16 mouse cellular contexts compared by ENCODE assay signal in genomic region chr1:164959787-164960385, GRCm38 (mm10). TPM values are rescaled to one million over a fixed set of nuclear protein-coding genes. Genes with fewer than 3 reads are reported as not detected.
DNase-seq lines count a peak whose midpoint lies in the region; ATAC-seq and TF ChIP-seq lines count a peak whose summit lies in the region.
"Had no signal": no experiment of that assay in that cellular context is flagged by ENCODE, and none has a peak within 500 bp of the region (broad histone marks: within the 10 kb centered on the region; RNA-seq: fewer than 3 reads in every experiment).

No protein-coding gene starts in this region.

- H3K79me2 ChIP-seq in heart, adult 2 months (replicated peaks; ENCODE audit: control insufficient read depth, insufficient read depth, low read length): no peaks in the 10 kb centered on the region

- H3K9ac ChIP-seq in intestine, embryonic 16.5 days (ENCODE audit: low read depth, low read length): no peak overlapping the region
- no peak overlapping the region for H3K9ac ChIP-seq in intestine, embryonic 15.5 days
- no peak overlapping the region for H3K9ac ChIP-seq in midbrain, embryonic 14.5 days (replicated peaks; ENCODE audit: low read length)
- H3K9ac ChIP-seq in heart, adult 2 months (ENCODE audit: low read depth, low read length): no peak overlapping the region
- no peak overlapping the region for H3K9ac ChIP-seq in midbrain, embryonic 13.5 days (replicated peaks)
- H3K9ac ChIP-seq: forebrain, postnatal 0 days; hindbrain, embryonic 13.5 days; kidney, embryonic 15.5 days; limb, embryonic 15.5 days had no signal

- H3K36me3 ChIP-seq in intestine, embryonic 16.5 days (ENCODE audit: control insufficient read depth, insufficient read depth, low read length): no peaks in the 10 kb centered on the region
- no peaks in the 10 kb centered on the region for H3K36me3 ChIP-seq in intestine, embryonic 15.5 days
- H3K36me3 ChIP-seq in splenic B cell, adult 2 months (ENCODE audit: control insufficient read depth, insufficient read depth, low read length, poor library complexity, severe bottlenecking): no peaks in the 10 kb centered on the region
- no peaks in the 10 kb centered on the region for H3K36me3 ChIP-seq in midbrain, embryonic 14.5 days (ENCODE audit: control insufficient read depth, insufficient read depth, low read length)
- no peaks in the 10 kb centered on the region for H3K36me3 ChIP-seq in heart, adult 2 months (ENCODE audit: control insufficient read depth, insufficient read depth, low read length)
- H3K36me3 ChIP-seq in midbrain, embryonic 13.5 days: no peaks in the 10 kb centered on the region
- H3K36me3 ChIP-seq: hindbrain, embryonic 13.5 days; kidney, embryonic 15.5 days; limb, embryonic 15.5 days; midbrain, embryonic 10.5 days had no signal

- no peaks in the 10 kb centered on the region for H3K27me3 ChIP-seq in intestine, embryonic 16.5 days (replicated peaks; ENCODE audit: control insufficient read depth, insufficient read depth, low read length)
- H3K27me3 ChIP-seq in intestine, embryonic 15.5 days (replicated peaks): no peaks in the 10 kb centered on the region
- H3K27me3 ChIP-seq in splenic B cell, adult 2 months (ENCODE audit: control insufficient read depth, insufficient read depth, low read length, poor library complexity, severe bottlenecking): no peaks in the 10 kb centered on the region
- H3K27me3 ChIP-seq in midbrain, embryonic 14.5 days (ENCODE audit: control insufficient read depth, insufficient read depth, low read length): no peaks in the 10 kb centered on the region
- H3K27me3 ChIP-seq in heart, adult 2 months (ENCODE audit: control insufficient read depth, insufficient read depth, low read length): no peaks in the 10 kb centered on the region
- H3K27me3 ChIP-seq in midbrain, embryonic 13.5 days: no peaks in the 10 kb centered on the region
- H3K27me3 ChIP-seq: hindbrain, embryonic 13.5 days; kidney, embryonic 15.5 days; limb, embryonic 15.5 days had no signal

- no peak overlapping the region for H3K4me2 ChIP-seq in intestine, embryonic 16.5 days (ENCODE audit: low read depth, low read length)
- no peak overlapping the region for H3K4me2 ChIP-seq in intestine, embryonic 15.5 days (replicated peaks)
- H3K4me2 ChIP-seq in midbrain, embryonic 14.5 days (ENCODE audit: low read length): no peak overlapping the region
- H3K4me2 ChIP-seq in midbrain, embryonic 13.5 days (replicated peaks): no peak overlapping the region
- H3K4me2 ChIP-seq: hindbrain, embryonic 13.5 days; kidney, embryonic 15.5 days; limb, embryonic 15.5 days had no signal

- no peak for TF ChIP-seq POLR2A in heart, adult 2 months (IDR thresholded peaks at IDR 0.05; ENCODE audit: insufficient read depth, low read depth, low read length)

- no peak for TF ChIP-seq CTCF in heart, adult 2 months (IDR thresholded peaks at IDR 0.05)

- 48% methylated on average over 11 of the region's 11 CpGs for WGBS in intestine, embryonic 16.5 days
- WGBS in intestine, embryonic 15.5 days: 57% methylated on average over 11 of the region's 11 CpGs
- 26% methylated on average over 11 of the region's 11 CpGs for WGBS in midbrain, embryonic 14.5 days
- WGBS in heart, adult 2 months: 52% methylated on average over 11 of the region's 11 CpGs
- 31% methylated on average over 11 of the region's 11 CpGs for WGBS in midbrain, embryonic 13.5 days

- H3K9me3 ChIP-seq in intestine, embryonic 16.5 days (ENCODE audit: control insufficient read depth, low read length): no peaks in the 10 kb centered on the region
- H3K9me3 ChIP-seq in intestine, embryonic 15.5 days: no peaks in the 10 kb centered on the region
- no peaks in the 10 kb centered on the region for H3K9me3 ChIP-seq in midbrain, embryonic 14.5 days (ENCODE audit: control insufficient read depth, low read length)
- no peaks in the 10 kb centered on the region for H3K9me3 ChIP-seq in midbrain, embryonic 13.5 days
- H3K9me3 ChIP-seq: hindbrain, embryonic 13.5 days; kidney, embryonic 15.5 days; limb, embryonic 15.5 days; midbrain, embryonic 10.5 days had no signal

- peak; percentile 80 for DNase-seq in CD4-positive helper T cell, adult 2 months (ENCODE audit: low read depth, low spot score)
- peak; percentile 88 for DNase-seq in induced T-regulatory cell, adult 2 months (ENCODE audit: low read depth)
- DNase-seq in splenic B cell, adult 2 months (ENCODE audit: low read depth, low spot score): peak; percentile 36
- DNase-seq in midbrain, embryonic 14.5 days: no peak
- no peak for DNase-seq in heart, adult 2 months
- DNase-seq: cerebellum, adult 9-11 months; forebrain, postnatal 0 days had no signal

- peaks cover 8% of the 10 kb centered on the region for H3K4me1 ChIP-seq in intestine, embryonic 16.5 days (ENCODE audit: control insufficient read depth, insufficient read depth, low read length)
- H3K4me1 ChIP-seq in intestine, embryonic 15.5 days (replicated peaks): 0 out of 2 replicates have a peak, but pooled peaks cover 3% of the 10 kb centered on the region
- H3K4me1 ChIP-seq in midbrain, embryonic 14.5 days (ENCODE audit: control insufficient read depth, insufficient read depth, low read length): no peaks in the 10 kb centered on the region
- no peaks in the 10 kb centered on the region for H3K4me1 ChIP-seq in heart, adult 2 months (ENCODE audit: control insufficient read depth, insufficient read depth, low read length)
- peaks cover 5% of the 10 kb centered on the region for H3K4me1 ChIP-seq in midbrain, embryonic 13.5 days (replicated peaks)
- H3K4me1 ChIP-seq: kidney, embryonic 15.5 days; limb, embryonic 15.5 days had no signal

- peak overlapping the region; percentile 24; the same call in 1 of the 2 replicates for H3K27ac ChIP-seq in intestine, embryonic 16.5 days (ENCODE audit: low read length)
- no peak overlapping the region for H3K27ac ChIP-seq in intestine, embryonic 15.5 days
- H3K27ac ChIP-seq in midbrain, embryonic 14.5 days (replicated peaks; ENCODE audit: low read depth, low read length): no peak overlapping the region
- H3K27ac ChIP-seq in heart, adult 2 months: no peak overlapping the region
- no peak overlapping the region for H3K27ac ChIP-seq in midbrain, embryonic 13.5 days
- H3K27ac ChIP-seq: hindbrain, embryonic 13.5 days; kidney, embryonic 15.5 days; limb, embryonic 15.5 days; midbrain, embryonic 10.5 days had no signal

- ATAC-seq in intestine, embryonic 16.5 days: no peak
- ATAC-seq in intestine, embryonic 15.5 days: no peak
- no peak for ATAC-seq in midbrain, embryonic 14.5 days (ENCODE audit: low FRiP score, low TSS enrichment)
- no peak for ATAC-seq in midbrain, embryonic 13.5 days
- ATAC-seq: forebrain, postnatal 0 days had no signal

- no peak for TF ChIP-seq EP300 in heart, adult 2 months (IDR thresholded peaks at IDR 0.05; ENCODE audit: insufficient read depth, low read depth, low read length)

- H3K4me3 ChIP-seq in intestine, embryonic 16.5 days (ENCODE audit: low read length): no peak overlapping the region
- H3K4me3 ChIP-seq in intestine, embryonic 15.5 days (replicated peaks): no peak overlapping the region
- H3K4me3 ChIP-seq in midbrain, embryonic 14.5 days (replicated peaks; ENCODE audit: low read depth, low read length): no peak overlapping the region
- H3K4me3 ChIP-seq in heart, adult 2 months: no peak overlapping the region
- H3K4me3 ChIP-seq in midbrain, embryonic 13.5 days (replicated peaks): no peak overlapping the region
- H3K4me3 ChIP-seq: hindbrain, embryonic 13.5 days; kidney, embryonic 15.5 days; limb, embryonic 15.5 days; midbrain, embryonic 10.5 days had no signal

- intact Hi-C loops in heart, adult 2 months (cut with DNase I): no loop called here

RNA-seq across cellular contexts. Expression of gene Xcl1, which starts 24.6 kb away (rescaled TPM):
- 0.46 and 1.1 TPM in 2 replicates for polyA plus RNA-seq in intestine, embryonic 16.5 days (2015; fragmentation: Nextera tagmentation; extraction: Ambion mirVana)
- polyA plus RNA-seq in intestine, embryonic 15.5 days (2015; fragmentation: Nextera tagmentation; extraction: Ambion mirVana): 0.83 TPM in 1 of 2 replicates, not detected in the other
- polyA plus RNA-seq in midbrain, embryonic 14.5 days (2014; fragmentation: Nextera tagmentation; extraction: Ambion mirVana): not detected in 2 replicates
- not detected for total RNA-seq in heart, adult 2 months (2021)
- polyA plus RNA-seq in heart, adult 2 months (2012; rRNA removed): 0.27 TPM in 1 of 2 replicates, not detected in the other
- not detected in 2 replicates for polyA plus RNA-seq in midbrain, embryonic 13.5 days (2015; fragmentation: Nextera tagmentation; extraction: Ambion mirVana)
- total RNA-seq: forebrain, postnatal 0 days; left cerebral cortex, adult 18-20 months had no signal
- polyA plus RNA-seq: embryonic facial prominence, embryonic 14.5 days; forebrain, postnatal 0 days; hindbrain, embryonic 13.5 days; kidney, embryonic 15.5 days; limb, embryonic 15.5 days; midbrain, embryonic 10.5 days had no signal

Comparison
In these comparisons a context has a peak if more than half of its experiments do, and no peak if none do; other contexts are left out.
1. DNase-seq: peak in CD4-positive helper T cell, adult 2 months (single experiment), induced T-regulatory cell, adult 2 months (single experiment) and splenic B cell, adult 2 months (single experiment); none in midbrain, embryonic 14.5 days (single experiment) and heart, adult 2 months (0 of 2).